Mouse (Mus musculus): ENCODE data around the gene Bace2.

Gene Bace2

GRCm38 (mm10) chr16:97402213-97402785 lies 45.8 kb downstream of the Bace2 start:
- DNase-seq, result no peak

GRCm38 (mm10) chr16:97405476-97406012 lies 49.0 kb downstream of the Bace2 start:
- DNase-seq, result no peak

- DNase-seq, result no peak
These were observed 61.5 kb downstream of the Bace2 start for GRCm38 (mm10) chr16:97417896-97418542.

GRCm38 (mm10) chr16:97418749-97419453 lies 62.4 kb downstream of the Bace2 start:
- no peak for DNase-seq

- no peak for DNase-seq
These were observed 65.1 kb downstream of the Bace2 start for GRCm38 (mm10) chr16:97421671-97422070.

GRCm38 (mm10) chr16:97423627-97424026 lies 67.1 kb downstream of the Bace2 start:
- DNase-seq, result no peak

- DNase-seq, result no peak
These were observed 71.5 kb downstream of the Bace2 start for GRCm38 (mm10) chr16:97428026-97428425.

- DNase-seq, result no peak
These were observed 73.5 kb downstream of the Bace2 start for GRCm38 (mm10) chr16:97430091-97430490.

GRCm38 (mm10) chr16:97431328-97431727 lies 74.8 kb downstream of the Bace2 start:
- no peak for DNase-seq

- DNase-seq, result no peak
These were observed 77.7 kb downstream of the Bace2 start for GRCm38 (mm10) chr16:97434206-97434605.

GRCm38 (mm10) chr16:97437448-97438056 lies 81.0 kb downstream of the Bace2 start:
- no peak for DNase-seq

- DNase-seq, result no peak
These were observed 81.6 kb downstream of the Bace2 start for GRCm38 (mm10) chr16:97438191-97438590.

GRCm38 (mm10) chr16:97441967-97442366 lies 85.4 kb downstream of the Bace2 start:
- no peak for DNase-seq

GRCm38 (mm10) chr16:97443670-97444263 lies 87.2 kb downstream of the Bace2 start:
- peak; percentile 46 to 49 for DNase-seq

- no peak for DNase-seq
These were observed 90.8 kb downstream of the Bace2 start for GRCm38 (mm10) chr16:97447386-97447785.

- no peak for DNase-seq
These were observed 103.3 kb downstream of the Bace2 start for GRCm38 (mm10) chr16:97459831-97460230.

- DNase-seq, result no peak
These were observed 104.7 kb downstream of the Bace2 start for GRCm38 (mm10) chr16:97461271-97461670.

- DNase-seq, result peak; percentile 34 to 40
These were observed 106.1 kb downstream of the Bace2 start, which contains the start of gene Mx1 for GRCm38 (mm10) chr16:97462481-97463181. Gene Mx1, minus strand, starts transcription at chr16:97462907.

GRCm38 (mm10) chr16:97466182-97466957 lies 109.8 kb downstream of the Bace2 start:
- no peak for DNase-seq

- no peak for DNase-seq
These were observed 110.9 kb downstream of the Bace2 start for GRCm38 (mm10) chr16:97467472-97467871.

- DNase-seq, result no peak
These were observed 111.7 kb downstream of the Bace2 start for GRCm38 (mm10) chr16:97467993-97468791.

Data from B cell, adult 2 months (primary cell).